Mouse (Mus musculus) T-helper 2 cell (primary cell): ENCODE results near the gene Cdkal1.

Experiments
- in situ Hi-C: fragments of 300-600 bp; cut with MboI, MseI; formaldehyde crosslinking; loops from one replicate; pipeline ENCODE4 v1.15.1; 2025; ENCODE audit warnings: high pct_unique_total_duplicates

Cdkal1 gene

DNA sequence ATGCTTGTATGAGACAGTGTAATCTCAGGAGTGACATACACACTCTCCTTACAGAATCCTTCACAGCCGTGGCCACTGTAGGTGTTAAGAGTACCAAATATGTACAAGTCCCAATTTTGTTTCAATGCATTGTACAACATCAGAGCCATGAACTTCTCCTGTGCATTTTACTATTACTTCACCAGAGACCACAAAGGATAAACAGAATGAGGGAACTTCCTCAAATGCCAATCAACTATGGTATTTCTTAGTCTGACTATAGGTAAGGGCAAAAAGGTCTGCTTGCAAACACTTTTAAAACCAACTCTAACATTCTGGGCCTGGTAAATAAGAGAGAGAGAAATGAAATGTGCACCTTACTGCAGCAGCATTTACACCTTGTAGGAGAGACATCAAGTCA, 87.4 kb downstream of the Cdkal1 start:
- in situ Hi-C loops: no loop called here

DNA sequence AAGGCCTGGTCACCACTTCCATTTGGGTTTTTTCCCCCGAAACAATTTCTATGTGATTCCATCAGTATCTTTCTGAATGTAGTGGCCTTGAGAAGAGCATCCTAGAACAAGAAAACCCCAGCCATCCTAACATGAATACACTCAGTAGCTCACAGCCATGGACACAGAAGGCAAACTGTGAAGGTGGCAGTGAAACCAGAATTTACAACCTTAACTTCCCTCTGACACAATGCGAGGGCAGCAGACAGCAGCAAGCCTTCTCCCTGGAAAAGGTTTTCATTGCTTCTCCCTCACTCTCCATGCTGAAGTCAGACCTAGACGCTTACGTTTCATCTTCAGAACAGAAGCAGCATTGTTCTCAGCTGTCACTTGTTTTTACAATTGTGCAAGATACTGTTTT, 87.9 kb downstream of the Cdkal1 start:
- in situ Hi-C loops: no loop called here

DNA sequence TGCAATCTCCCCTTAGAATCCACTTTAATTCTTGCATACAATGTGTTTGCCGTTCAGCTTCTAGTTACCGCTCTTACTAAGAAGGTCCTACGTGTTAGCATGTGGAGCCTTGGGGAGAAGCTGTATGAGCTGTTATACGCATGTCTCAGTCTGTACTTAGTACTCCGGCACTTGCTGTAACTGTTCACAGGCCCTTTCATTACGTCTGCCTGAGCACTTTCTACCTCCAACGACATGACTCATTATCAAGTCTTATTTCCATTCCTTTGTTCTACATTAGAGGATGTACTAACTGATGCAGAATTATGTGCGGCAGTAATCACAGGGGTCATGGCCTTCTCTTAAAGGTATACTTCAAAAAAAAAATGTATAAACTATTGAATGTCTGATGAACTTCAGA, 89.1 kb downstream of the Cdkal1 start:
- in situ Hi-C loops: no loop called here

DNA sequence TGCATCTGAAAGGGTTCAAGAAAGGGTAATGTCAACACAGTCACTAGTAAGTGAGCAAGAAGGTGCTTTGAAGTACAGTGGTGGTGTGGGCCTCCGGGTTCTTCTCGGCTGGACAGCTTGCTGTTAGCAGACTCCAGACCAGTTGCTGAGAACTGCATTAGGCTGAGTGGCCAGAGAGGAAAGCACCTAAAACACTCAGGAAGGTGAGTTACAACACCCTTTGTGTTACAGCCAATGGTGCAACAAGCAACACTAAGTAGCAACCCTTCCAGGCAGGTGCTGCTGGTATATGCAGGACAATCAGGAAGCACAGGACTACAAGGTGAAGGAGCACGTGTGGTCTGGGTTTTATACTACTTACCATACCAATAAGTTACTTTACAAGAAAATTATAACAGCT, 90.2 kb downstream of the Cdkal1 start:
- in situ Hi-C loops: no loop called here

DNA sequence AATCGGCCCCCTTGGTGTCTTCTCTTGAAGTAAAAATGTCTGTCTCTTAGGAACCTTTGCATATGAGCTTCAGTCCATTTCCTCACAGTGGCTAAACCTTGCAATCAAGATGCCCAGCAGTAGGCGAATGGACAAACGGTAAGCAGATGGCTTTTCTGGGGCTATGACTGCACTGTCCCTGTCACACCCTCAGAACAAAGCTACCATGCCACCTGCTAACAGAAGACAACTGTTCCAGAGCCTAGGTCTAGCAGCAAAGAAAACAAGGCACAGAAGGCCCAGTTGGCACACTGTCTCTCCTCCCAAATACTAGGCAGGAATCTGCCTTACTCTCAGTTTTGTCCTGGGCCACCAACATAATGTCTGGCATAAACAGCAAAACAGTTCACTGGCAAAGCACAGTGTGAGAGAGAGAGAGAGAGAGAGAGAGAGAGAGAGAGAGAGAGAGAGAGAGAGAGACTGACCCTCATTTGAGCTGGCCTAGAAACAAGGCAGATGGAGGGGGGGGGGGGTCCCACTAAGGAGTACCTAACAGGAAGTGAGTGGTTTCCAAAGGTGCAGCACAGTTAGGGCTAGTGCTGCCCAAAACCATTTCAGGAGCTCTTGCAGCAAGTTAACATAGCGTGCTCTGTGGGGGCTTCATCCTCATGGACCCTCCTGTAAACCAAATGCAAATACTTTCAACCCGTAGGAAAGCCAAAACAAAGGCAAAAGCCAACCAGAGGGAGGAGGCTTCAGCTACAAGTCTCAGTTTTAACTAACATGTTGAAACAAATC, 95.6 kb downstream of the Cdkal1 start:
- in situ Hi-C loops: no loop called here

DNA sequence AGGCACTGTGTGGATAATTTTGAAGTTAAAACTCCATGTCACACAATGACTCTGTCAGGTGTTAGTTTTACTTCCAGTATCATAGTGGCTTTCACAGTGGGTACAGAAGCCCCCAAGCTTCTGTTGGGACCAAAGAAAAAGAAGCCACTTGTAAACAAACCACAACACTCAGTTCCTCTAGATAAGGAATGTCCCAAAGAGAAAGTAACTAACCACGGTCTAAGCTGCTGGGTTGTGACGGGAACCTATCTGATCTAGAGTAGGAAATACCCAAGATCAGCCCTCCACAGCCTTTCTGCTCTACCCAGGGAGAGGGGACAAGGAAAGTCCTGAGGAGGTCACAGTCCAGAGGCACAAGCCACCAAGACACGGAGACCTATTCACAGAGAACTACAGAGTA, 99.4 kb downstream of the Cdkal1 start:
- in situ Hi-C loops: no loop called here

DNA sequence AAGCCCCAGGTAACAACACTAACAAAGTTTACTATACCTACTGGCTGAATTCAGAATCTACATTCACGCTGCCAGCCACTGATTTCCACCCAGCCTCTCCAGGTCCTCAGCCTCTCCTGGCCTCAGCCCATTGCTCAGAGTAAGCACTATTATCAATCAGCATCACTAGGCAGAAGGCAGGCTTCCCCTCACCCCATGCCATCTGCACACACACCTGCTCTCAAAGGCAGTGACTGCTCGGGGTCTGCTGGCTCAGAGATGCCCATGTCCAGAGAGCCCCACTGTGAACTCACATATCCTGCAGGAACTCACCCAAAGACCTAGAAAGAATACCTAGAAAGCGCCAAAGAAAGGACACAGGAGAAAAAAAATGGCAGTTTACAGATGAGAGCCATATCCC, 102.2 kb downstream of the Cdkal1 start:
- in situ Hi-C loops: no loop called here

DNA sequence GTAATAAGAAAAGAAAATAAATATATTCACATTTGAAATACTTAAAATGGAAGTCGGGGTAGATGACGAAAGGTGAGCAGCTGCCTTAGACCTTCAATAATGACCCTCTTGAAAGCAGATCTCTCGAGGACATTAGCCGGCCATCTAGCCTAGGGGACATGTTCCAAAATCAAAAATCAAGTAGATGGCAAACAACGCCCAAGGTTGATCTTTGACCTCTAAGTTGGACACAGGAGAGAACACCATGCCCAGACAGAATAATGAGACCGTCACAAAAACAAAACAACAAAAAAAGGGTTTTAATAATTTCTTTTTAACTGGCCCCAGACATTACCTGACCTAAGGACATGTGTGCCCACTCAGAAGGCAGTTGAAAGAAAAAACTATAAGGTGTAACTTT, 103.4 kb downstream of the Cdkal1 start:
- in situ Hi-C loops: no loop called here

DNA sequence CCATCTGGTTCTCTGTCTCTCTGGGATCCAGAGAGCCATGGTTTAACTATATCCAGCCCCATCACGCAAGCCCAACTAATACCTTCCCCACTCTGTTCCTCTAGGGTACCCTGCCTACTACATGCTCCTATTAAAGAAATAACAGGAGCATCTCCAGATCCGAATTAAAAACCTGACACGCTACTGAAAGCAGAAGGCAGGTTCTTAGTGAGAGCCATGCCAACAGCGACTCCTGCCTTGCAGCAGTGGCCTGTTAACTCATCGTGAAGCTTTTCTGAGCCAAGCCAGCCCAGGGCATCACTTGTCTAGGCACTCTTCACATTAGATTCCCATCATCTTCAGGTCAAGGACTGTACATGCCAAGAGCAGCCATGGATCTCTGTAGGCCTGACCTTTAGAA, 104.3 kb downstream of the Cdkal1 start:
- in situ Hi-C loops: no loop called here

DNA sequence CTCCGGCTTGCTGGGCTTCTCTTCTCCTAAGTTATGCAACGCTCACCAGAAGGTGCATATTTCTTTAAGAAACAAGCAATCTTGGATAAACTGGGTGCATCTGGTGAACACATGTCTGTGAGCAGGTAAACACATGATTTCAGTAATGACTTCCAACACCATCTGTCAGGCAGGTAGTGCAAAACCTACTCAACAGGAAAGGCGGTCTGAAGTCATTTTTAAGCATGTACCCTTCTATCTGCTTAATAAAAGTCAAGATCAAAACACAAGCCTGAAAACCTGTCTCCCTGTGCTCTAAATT, 108.2 kb downstream of the Cdkal1 start:
- in situ Hi-C loops: loop anchor here (10.0 kb wide), 1 partner anchor 378 kb away; no protein-coding TSS in a partner anchor

DNA sequence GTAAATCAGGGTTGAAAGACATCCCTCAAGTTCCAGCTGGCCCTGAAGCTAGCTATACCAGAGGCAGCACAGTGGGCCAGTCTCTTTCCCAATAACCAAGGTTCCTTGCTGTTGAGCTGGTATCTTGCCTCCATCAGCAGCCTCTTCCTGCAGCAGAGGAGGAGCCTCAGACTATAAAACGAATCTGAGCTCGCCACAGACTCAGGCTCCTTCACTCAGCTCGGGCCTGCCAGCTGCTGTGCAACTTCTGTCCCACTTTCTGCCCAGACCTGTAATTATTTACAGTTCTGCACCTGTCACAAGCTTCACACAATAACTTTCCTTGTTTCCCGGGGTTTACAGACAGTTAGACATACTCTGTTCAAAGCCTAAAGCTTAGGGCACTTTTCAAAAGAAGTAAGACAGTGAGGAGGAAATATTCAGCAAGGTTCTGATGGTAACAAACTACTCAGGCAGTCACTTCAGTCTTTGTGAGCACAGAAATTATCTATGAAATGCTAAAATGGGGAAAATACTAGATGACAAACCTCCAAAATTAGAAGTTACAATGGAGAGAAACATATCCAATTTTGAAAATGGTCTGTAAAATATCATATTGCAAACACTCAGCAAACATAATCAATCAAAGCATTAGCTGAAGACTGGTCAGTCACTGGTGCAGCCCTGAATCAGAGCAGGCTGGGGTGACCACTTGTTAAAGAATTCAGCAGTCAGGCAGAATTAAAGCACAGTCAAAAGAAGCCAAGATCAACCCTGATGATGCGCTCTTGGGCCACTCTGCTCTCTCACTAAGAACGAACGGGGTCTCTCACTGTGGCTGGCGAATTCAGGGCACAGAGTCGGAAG, 108.8 kb downstream of the Cdkal1 start:
- in situ Hi-C loops: loop anchor here (10.0 kb wide), 1 partner anchor 378 kb away; no protein-coding TSS in a partner anchor

DNA sequence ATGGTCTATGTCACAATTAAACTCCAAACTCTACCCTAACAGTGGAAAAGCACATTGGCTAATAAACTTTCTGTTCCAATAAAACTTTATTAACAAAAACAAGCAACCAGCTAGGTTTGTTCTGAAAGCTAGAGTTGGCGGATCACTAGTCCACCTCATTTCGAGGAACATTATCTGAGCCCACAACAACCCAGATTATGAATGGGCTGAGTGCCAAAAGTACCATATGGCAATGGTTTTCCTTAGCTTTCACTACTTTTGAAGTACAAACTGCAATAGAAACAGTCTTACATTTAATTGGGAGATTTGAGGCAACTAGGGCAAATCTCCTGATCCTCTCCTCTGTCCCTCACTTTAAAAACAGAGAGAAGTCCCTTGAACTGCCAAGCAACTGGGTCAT, 110.4 kb downstream of the Cdkal1 start:
- in situ Hi-C loops: loop anchor here (10.0 kb wide), 1 partner anchor 380 kb away; no protein-coding TSS in a partner anchor

DNA sequence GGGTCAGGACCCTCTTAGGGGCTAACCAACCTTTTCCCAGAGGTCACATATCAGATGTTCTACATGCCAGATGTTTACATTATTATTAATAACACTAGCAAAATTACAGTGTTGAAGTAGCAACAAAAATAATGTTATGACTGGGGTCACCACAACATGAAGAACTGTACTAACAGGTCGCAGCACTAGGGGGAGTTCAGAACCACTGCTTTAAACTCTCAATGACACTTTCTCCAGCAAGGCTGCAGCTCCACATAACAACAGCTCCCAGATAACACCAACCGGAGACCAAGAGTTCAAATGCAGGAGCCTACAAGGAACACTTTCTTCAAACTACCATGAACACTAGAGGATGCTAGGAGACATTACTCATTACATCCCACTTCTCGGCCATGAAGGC, 111.3 kb downstream of the Cdkal1 start:
- in situ Hi-C loops: loop anchor here (10.0 kb wide), 1 partner anchor 381 kb away; no protein-coding TSS in a partner anchor

DNA sequence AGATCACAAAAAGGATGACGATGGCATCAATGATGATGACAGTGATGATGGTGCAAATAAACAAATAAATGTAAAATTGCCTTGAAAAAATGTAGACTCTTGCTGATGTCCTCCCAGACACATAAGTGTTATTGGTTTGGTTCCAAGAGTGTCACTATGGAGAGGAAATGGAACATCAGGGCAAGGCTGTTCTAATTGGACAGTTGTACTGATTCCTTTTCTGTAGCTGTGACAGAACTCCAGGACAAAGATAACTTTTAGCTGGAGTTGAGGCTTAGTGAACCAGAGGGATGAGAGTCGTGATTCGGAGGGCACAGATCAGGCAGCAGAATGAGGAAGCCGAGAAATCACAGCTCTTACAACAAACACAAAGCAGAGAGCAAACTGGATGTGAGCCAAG, 111.7 kb downstream of the Cdkal1 start:
- in situ Hi-C loops: loop anchor here (10.0 kb wide), 1 partner anchor 381 kb away; no protein-coding TSS in a partner anchor

DNA sequence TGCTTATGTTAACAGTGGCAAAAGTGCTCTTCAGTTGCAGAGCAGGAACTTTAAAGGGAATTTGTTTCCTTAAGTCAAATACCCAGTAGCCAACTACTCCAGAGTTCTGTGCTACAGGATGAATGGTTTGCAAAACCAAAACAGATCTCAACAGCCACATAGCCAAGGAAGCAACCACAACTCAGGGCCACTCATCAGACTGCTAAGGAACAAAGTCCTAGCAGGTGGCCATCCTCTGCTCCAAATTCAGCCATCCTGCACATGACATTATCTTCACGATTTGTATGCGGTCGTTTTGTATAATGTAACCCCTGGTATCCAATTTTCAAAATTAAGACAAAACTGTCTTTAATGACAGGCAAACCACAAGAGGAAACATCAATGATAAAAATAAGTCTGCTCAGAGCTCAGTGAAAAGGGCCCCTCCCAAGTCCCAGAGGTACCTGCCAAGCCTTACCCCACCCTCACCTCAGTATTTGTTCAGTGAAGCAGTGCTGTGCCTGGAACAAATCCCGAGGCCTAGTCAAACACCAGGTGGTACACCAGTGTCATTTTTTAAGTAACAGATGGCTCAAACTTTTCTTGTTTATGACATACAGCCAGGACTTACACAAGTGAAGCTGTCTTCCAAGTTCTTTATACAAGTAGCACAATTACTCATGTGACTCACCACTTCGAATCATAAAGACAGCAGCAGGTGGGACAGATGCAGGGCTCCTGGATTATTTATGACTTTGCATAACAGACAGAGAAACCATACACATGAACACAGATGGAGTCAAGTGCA, 117.6 kb downstream of the Cdkal1 start:
- in situ Hi-C loops: no loop called here

DNA sequence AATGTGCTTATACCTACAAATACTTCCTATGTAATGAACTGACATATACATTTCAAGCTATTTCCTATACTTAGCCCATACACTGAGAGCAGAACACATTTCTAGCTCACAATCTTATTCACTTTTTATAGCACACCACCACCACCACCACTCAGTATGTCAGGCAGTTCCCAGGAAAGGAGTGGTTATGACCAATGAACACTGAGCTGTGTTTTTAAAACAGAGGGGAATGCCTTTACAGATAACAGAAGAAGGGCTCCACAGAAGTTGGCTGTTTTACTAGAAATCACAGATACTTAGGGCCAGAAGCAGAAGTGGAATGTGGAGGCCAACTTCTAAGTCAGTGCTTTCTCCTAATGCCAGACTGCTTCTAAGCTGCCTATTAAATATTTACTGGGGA, 121.0 kb downstream of the Cdkal1 start:
- in situ Hi-C loops: no loop called here

DNA sequence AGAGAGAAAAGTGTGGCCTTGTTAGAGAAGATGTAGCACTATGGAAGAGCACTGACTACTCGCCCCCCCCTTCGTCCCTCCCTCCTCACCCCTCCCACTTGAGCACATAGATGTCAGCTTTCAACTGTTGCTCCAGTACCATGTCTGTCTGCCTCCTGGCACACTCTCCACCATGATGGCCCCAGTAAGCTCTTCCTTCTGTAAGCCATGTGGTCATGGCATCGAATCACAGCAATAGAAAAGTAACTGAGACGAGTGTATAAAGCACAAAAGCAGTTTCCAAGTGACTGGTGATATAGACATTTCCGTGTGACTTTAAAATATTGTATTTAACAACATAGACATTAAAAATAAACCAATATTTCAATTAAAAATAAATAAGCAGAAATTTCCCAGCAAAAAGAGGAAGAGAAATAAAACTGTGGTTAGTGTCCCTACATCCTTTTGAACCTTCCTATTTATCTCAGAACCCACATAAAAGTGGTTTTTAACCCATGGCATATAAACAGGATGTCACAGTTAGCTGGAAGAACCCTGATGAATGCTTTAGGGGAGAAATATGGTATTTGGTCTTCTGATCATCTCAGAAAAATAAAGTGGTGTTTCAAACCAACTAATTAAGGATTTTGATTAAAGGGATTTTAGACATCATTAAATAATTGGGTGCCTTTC, 129.2 kb downstream of the Cdkal1 start:
- in situ Hi-C loops: no loop called here

DNA sequence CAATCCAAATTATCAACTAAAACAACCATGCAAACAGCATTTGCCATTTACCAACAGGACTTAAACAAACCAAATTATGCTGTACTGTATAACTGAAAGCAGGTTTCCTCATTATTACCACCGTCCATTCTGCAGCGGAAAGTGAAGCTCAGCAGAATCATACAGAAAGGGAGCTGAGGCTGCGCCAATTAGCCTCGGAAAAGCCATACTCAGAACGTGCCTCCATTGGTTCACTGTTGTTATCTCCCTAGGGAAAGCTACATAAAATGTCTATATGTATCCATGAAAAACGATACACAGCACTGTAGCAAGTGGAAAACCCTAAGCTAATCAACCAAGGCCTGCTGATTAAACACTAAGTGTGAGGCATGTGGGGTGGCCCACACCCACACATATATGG, 130.6 kb downstream of the Cdkal1 start:
- in situ Hi-C loops: no loop called here

DNA sequence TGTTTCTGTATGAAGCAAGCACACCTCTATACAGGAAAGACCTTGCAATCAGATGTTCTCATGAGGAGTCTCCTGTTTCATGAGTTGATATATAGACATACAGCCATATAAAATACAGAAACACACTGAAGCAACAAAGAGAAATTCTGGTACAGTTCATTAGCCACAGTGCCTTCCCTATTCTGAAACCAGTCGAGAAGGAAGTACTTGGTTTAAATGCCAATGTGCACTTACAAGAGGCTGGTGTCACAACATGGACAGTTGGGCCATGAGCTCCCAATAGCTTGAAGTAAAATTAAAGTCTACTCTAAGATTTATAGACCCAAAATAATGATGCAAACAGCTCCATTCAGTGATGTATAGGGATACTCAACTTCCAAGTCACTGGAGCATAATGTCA, 132.3 kb downstream of the Cdkal1 start:
- in situ Hi-C loops: no loop called here

DNA sequence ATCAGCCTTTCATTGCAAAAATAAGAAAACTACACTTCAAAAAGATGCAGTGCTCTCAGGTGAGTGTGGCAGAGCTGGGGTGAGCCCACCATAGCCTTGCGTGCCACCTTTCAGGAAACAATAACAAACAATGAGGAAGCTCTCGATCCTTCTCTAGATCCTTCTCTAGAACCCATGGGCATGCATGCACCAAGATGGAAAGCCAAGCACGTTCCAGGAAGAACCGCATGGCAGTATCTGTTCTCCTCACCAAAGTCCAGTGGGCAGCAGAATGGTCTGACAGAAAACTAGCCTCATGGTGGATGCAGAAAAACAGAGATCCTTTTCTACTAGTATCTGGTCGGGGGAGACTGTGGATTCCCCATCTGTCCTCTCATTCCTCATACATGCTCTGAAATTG, 134.3 kb downstream of the Cdkal1 start:
- in situ Hi-C loops: no loop called here

DNA sequence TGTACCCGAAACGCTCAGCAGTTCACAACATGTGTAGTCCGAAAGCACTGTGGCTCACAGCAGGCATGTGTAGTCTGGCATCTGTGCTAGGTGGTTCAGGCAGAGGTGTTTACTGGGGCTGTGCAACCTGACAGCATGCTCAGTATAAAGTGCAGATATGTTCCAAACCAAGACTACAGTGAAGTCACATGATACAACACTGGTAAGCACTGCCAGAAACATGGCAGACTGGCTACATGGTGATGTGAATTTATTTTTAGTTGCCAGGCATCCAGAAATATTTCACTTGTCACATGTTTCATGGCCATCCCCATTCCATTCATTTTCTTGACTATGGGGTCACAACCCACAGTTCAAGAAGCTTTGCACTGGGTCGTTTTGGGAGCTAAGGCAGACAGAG, 138.9 kb downstream of the Cdkal1 start:
- in situ Hi-C loops: no loop called here
